Mouse (Mus musculus): ENCODE data around the gene Sp6. TPM values are rescaled to one million over a fixed set of nuclear protein-coding genes. Genes with fewer than 3 reads are reported as not detected.
A peak's percentile ranks its signal among the peaks of the same experiment; 100 is the strongest.

Sp6 gene
- polyA plus RNA-seq, 1 experiment from 2014 or later = 0.46 TPM

GRCm38 (mm10) chr11:97017696-97018582 is 4.7 kb downstream of the Sp6 start:
- ATAC-seq (ENCODE audit: low FRiP score) = no peak
- H3K36me3 ChIP-seq = no peaks in the 10 kb centered on the region
- under 1% methylated on average over 36 of the region's 36 CpGs for WGBS
- peak overlapping the region; percentile 46 for H3K4me2 ChIP-seq (replicated peaks)
- H3K4me3 ChIP-seq = peak overlapping the region; percentile 26
- H3K27ac ChIP-seq = no peak overlapping the region
- H3K4me1 ChIP-seq = peaks cover 31% of the 10 kb centered on the region
- H3K27me3 ChIP-seq = peaks cover 95% of the 10 kb centered on the region
- no peaks in the 10 kb centered on the region for H3K9me3 ChIP-seq (replicated peaks)
- no peak overlapping the region for H3K9ac ChIP-seq

DNA sequence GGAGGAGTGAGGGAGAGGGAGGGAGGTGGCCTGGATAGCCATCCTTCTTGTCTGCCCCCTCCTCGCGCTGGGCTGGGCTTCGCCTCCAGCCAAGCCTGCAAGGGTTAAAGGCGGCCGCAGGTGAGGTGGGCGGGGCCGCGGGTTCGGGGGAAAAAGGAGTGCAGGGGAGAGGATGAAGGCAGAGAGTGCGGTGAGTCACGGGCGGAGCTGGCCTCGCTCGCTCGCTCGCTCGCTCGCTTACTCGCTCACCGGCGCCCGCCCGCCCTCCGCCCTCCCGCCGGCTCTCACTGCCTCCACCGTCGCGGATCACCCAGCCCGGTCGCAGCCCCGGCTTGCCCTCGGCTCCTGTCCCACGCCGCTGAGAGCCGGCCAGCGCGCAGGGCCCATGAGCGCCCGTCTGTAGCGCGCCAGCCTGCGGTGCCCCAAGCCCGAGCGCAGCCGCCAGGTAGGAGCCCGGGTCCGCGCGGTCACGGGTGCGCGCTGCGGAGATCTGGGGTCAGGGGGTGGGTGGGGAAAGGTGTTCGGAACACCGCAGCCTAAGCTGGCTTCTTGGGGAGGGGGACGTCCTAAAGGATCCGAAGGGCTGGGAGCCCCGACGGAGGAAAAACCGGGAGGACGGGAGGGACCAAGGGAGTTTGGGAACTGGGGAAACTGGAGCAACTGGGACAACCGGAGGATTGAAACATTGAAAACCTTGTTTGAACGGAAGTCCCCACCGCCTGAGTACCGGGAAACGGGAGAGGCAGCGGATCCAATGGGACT is 5.6 kb downstream of the Sp6 start:
- Histone ChIP-seq H3K4me1 (peaks cover 31% of the 10 kb centered on the region), H3K27ac (no peak overlapping the region), H3K27me3 (peaks cover 96% of the 10 kb centered on the region), H3K9me3 (replicated peaks) (no peaks in the 10 kb centered on the region), H3K4me2 (replicated peaks) (peak overlapping the region; percentile 46), H3K4me3 (peak overlapping the region; percentile 26), H3K36me3 (no peaks in the 10 kb centered on the region), H3K9ac (0 out of 2 replicates have a peak overlapping the region, but pooled peaks have one; percentile 20)
- under 1% methylated on average over 62 of the region's 68 CpGs for WGBS
- no peak for ATAC-seq (ENCODE audit: low FRiP score)

- peak overlapping the region; percentile 46 for H3K4me2 ChIP-seq (replicated peaks)
- no peaks in the 10 kb centered on the region for H3K36me3 ChIP-seq
- H3K27ac ChIP-seq = no peak overlapping the region
- no peaks in the 10 kb centered on the region for H3K9me3 ChIP-seq (replicated peaks)
- H3K4me3 ChIP-seq = peak overlapping the region; percentile 26; the same call in 1 of the 2 replicates
- peaks cover 31% of the 10 kb centered on the region for H3K4me1 ChIP-seq
- H3K27me3 ChIP-seq = peaks cover 96% of the 10 kb centered on the region
- ATAC-seq (ENCODE audit: low FRiP score) = no peak
- 0 out of 2 replicates have a peak overlapping the region, but pooled peaks have one; percentile 18 for H3K9ac ChIP-seq
- 3% methylated on average over 13 of the region's 13 CpGs for WGBS
Observed at GRCm38 (mm10) chr11:97019345-97019708, 6.1 kb downstream of the Sp6 start.

- Histone ChIP-seq H3K36me3 (no peaks in the 10 kb centered on the region), H3K9ac (no peak overlapping the region), H3K27ac (no peak overlapping the region), H3K4me2 (replicated peaks) (peak overlapping the region; percentile 83), H3K27me3 (peaks cover 94% of the 10 kb centered on the region), H3K4me3 (peak overlapping the region; percentile 47), H3K4me1 (peaks cover 45% of the 10 kb centered on the region), H3K9me3 (replicated peaks) (no peaks in the 10 kb centered on the region)
- ATAC-seq (ENCODE audit: low FRiP score) = no peak
- 2% methylated on average over 27 of the region's 27 CpGs for WGBS
Observed at GRCm38 (mm10) chr11:97021121-97021765, 8.0 kb downstream of the Sp6 start.

DNA sequence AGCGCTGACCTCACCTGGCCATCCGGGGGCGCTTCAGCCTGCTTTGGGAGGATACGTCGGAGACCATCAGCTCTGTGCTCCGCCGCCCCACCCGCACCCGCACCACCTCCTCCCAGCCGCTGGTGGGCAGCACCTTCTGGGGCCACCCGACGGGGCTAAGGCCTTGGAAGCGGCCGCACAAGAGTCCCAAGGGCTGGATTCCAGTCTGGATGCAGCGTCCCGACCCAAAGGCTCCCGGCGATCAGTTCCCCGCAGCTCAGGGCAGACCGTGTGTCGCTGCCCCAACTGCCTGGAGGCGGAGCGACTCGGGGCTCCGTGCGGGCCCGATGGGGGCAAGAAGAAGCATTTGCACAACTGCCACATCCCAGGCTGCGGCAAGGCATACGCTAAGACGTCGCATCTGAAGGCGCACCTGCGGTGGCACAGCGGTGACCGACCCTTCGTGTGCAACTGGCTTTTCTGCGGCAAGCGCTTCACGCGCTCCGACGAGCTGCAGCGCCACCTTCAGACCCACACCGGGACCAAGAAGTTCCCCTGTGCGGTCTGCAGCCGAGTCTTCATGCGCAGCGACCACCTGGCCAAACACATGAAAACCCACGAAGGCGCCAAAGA is 8.8 kb downstream of the Sp6 start:
- WGBS = under 1% methylated on average over 50 of the region's 50 CpGs
- no peaks in the 10 kb centered on the region for H3K9me3 ChIP-seq (replicated peaks)
- H3K4me3 ChIP-seq = peak overlapping the region; percentile 47
- peaks cover 87% of the 10 kb centered on the region for H3K27me3 ChIP-seq
- peak overlapping the region; percentile 83 for H3K4me2 ChIP-seq (replicated peaks)
- H3K36me3 ChIP-seq = no peaks in the 10 kb centered on the region
- ATAC-seq (ENCODE audit: low FRiP score) = peak; percentile 64
- no peak overlapping the region for H3K27ac ChIP-seq
- H3K9ac ChIP-seq = peak overlapping the region; percentile 60
- peaks cover 45% of the 10 kb centered on the region for H3K4me1 ChIP-seq

GRCm38 (mm10) chr11:97024977-97025376 is 11.8 kb downstream of the Sp6 start:
- Histone ChIP-seq H3K4me2 (replicated peaks) (no peak overlapping the region), H3K4me3 (no peak overlapping the region), H3K4me1 (peaks cover 31% of the 10 kb centered on the region)

GRCm38 (mm10) chr11:97025721-97026344 is 12.6 kb downstream of the Sp6 start:
- WGBS = under 1% methylated on average over 17 of the region's 17 CpGs
- Histone ChIP-seq H3K9me3 (replicated peaks) (no peaks in the 10 kb centered on the region), H3K27ac (peak overlapping the region; percentile 45; the same call in 1 of the 2 replicates), H3K4me2 (replicated peaks) (peak overlapping the region; percentile 52), H3K4me3 (peak overlapping the region; percentile 22), H3K4me1 (peaks cover 39% of the 10 kb centered on the region), H3K36me3 (no peaks in the 10 kb centered on the region), H3K9ac (peak overlapping the region; percentile 54), H3K27me3 (peaks cover 49% of the 10 kb centered on the region)
- peak; percentile 15; the same call in 1 of the 2 replicates for ATAC-seq (ENCODE audit: low FRiP score)

More at GRCm38 (mm10) chr11:97024977-97025376, 11.8 kb downstream of the Sp6 start:
- Histone ChIP-seq H3K27ac (no peak overlapping the region), H3K36me3 (no peaks in the 10 kb centered on the region), H3K9ac (no peak overlapping the region), H3K9me3 (replicated peaks) (no peaks in the 10 kb centered on the region), H3K27me3 (peaks cover 58% of the 10 kb centered on the region)
- ATAC-seq (ENCODE audit: low FRiP score) = no peak
- 20% methylated on average over 10 of the region's 10 CpGs for WGBS

- Histone ChIP-seq H3K9me3 (replicated peaks) (no peaks in the 10 kb centered on the region), H3K9ac (peak within 1 kb of the TSS; percentile 83), H3K4me1 (peaks cover 24% of the 10 kb centered on the region), H3K4me2 (replicated peaks) (peak within 1 kb of the TSS; percentile 87), H3K27me3 (peaks cover 9% of the 10 kb centered on the region), H3K27ac (peak within 1 kb of the TSS; percentile 71), H3K4me3 (peak within 1 kb of the TSS; percentile 63), H3K36me3 (peaks cover 9% of the 10 kb centered on the region)
- peak; percentile 69 for ATAC-seq (ENCODE audit: low FRiP score)
- 1% methylated on average over 25 of the region's 25 CpGs for WGBS
Observed at GRCm38 (mm10) chr11:97029686-97030417, 16.7 kb downstream of the Sp6 start, which contains the start of gene Scrn2. Gene Scrn2 (plus strand): TSS chr11:97029938.

DNA sequence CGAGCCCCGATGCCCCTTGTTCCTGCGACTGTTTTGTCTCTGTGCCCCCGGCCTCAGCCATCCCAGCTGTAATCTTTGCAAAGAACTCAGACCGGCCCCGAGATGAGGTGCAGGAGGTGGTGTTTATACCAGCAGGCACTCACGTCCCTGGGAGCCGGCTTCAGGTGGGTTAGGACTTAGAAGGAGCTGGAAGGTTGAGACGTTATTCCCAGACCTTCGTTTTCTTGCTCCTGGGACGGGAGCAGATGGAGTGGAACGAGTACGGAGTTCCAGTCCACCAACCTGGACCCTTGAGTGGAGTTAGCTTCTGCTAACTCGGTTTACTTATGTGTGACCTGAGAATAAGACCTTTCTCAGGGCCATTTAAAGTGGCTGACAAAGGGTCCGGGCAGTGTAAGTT is 17.2 kb downstream of the Sp6 start:
- H3K27ac ChIP-seq = no peak overlapping the region
- H3K9ac ChIP-seq = peak overlapping the region; percentile 83
- H3K27me3 ChIP-seq = peaks cover 3% of the 10 kb centered on the region
- H3K9me3 ChIP-seq (replicated peaks) = no peaks in the 10 kb centered on the region
- peak overlapping the region; percentile 87 for H3K4me2 ChIP-seq (replicated peaks)
- 29% methylated on average over 15 of the region's 15 CpGs for WGBS
- ATAC-seq (ENCODE audit: low FRiP score) = no peak
- H3K4me3 ChIP-seq = peak overlapping the region; percentile 63
- H3K36me3 ChIP-seq = peaks cover 9% of the 10 kb centered on the region
- peaks cover 18% of the 10 kb centered on the region for H3K4me1 ChIP-seq

GRCm38 (mm10) chr11:97031977-97032376 is 18.8 kb downstream of the Sp6 start:
- 84% methylated on average over 12 of the region's 12 CpGs for WGBS
- Histone ChIP-seq H3K4me2 (replicated peaks) (no peak overlapping the region), H3K4me3 (no peak overlapping the region), H3K27me3 (no peaks in the 10 kb centered on the region), H3K9me3 (replicated peaks) (no peaks in the 10 kb centered on the region), H3K4me1 (peaks cover 10% of the 10 kb centered on the region; the same call in 1 of the 2 replicates), H3K36me3 (peaks cover 9% of the 10 kb centered on the region), H3K9ac (no peak overlapping the region), H3K27ac (no peak overlapping the region)
- no peak for ATAC-seq (ENCODE audit: low FRiP score)

GRCm38 (mm10) chr11:97032499-97032898 is 19.3 kb downstream of the Sp6 start:
- H3K27ac ChIP-seq = no peak overlapping the region
- H3K9me3 ChIP-seq (replicated peaks) = no peaks in the 10 kb centered on the region
- no peak for ATAC-seq (ENCODE audit: low FRiP score)
- no peak overlapping the region for H3K4me2 ChIP-seq (replicated peaks)
- 99% methylated on average over 4 of the region's 4 CpGs for WGBS
- H3K4me3 ChIP-seq = no peak overlapping the region
- H3K27me3 ChIP-seq = no peaks in the 10 kb centered on the region
- no peak overlapping the region for H3K9ac ChIP-seq
- H3K4me1 ChIP-seq = peaks cover 10% of the 10 kb centered on the region; the same call in 1 of the 2 replicates
- peaks cover 9% of the 10 kb centered on the region for H3K36me3 ChIP-seq

Measured in hindbrain, embryonic 12.5 days (tissue).